Mouse (Mus musculus) gastrocnemius, adult 8-10 months (tissue): Measurements from ENCODE around the gene Kpnb1. TPM values are rescaled to one million over a fixed set of nuclear protein-coding genes. Genes with fewer than 3 reads are reported as not detected.
A peak's percentile ranks its signal among the peaks of the same experiment; 100 is the strongest.

Source experiments
- DNase-seq, 2 experiments: peaks; one replicate each; pipeline ENCODE4 v3.0.0; 2022; ENCODE audit warnings: low spot score in 2 of 2
- total RNA-seq, 4 experiments: library from RNA; stranded (reverse); gene quantifications; 2 replicates each; pipeline ENCODE4 v1.2.4; 2022

The Kpnb1 gene
- total RNA-seq, 4 experiments from 2014 or later, result 44.0 to 55.2 (median 46.2) TPM

GRCm38 (mm10) chr11:97185704-97186614, 1.7 kb downstream of the Kpnb1 start:
- no peak for DNase-seq

GRCm38 (mm10) chr11:97184875-97185274, 2.8 kb downstream of the Kpnb1 start:
- DNase-seq, result no peak

DNA sequence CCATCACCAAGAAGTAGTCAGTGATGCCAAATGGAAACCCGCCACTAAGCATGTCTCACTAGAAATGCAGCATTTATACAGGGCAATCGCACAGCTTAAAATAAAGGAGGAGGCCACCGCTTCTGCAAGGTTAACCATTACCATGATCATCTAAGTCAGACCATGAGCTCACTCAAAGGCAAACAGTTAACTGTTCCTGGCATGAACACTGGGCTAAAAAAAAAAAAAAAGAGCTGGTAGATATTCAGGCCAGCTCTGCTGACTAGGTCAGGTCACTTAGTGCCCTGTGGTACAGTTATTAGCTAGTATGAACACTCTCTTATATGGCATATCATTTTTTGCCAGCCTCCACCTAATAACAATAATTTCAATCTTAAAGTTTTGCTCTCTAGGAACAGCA, 5.2 kb downstream of the Kpnb1 start:
- no peak for DNase-seq

DNA sequence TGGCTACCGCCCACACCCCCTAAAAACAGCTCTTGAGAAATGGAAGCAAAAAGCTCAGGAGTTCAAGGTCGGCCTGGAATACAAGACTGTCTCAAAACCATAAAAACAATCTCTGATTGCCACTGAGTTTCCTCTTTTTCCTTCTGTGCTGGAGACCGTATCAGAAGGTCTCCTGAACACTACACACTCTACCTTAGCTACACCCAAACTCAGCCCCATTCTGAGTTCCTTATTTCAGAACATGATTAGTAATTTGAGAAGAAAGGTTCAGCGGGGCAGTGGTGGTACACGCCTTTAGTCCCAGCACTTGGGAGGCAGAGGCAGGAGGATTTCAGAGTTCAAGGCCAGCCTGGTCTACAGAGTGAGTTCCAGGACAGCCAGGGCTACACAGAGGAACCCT, 6.6 kb downstream of the Kpnb1 start:
- DNase-seq, result no peak

GRCm38 (mm10) chr11:97178198-97178597, 9.5 kb downstream of the Kpnb1 start:
- no peak for DNase-seq

DNA sequence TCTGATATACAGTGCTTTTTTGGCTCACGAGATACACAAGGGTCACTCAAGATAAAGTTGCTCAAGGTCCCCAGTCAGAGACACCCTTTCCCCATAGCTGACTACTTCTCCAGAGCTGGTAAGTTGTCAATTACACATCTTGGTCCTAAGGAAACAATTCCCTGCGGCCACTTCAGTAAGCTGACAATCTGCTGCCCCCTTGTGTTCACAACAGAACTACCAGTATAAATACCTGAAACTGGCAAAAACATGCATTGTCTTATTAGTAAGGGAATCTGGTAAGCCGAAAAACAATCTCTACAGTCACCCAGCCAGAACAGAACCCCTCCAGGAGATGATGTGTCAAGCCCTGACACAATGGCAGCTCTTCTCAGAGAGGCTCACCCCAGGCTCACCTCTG, 10.8 kb downstream of the Kpnb1 start:
- no peak for DNase-seq

DNA sequence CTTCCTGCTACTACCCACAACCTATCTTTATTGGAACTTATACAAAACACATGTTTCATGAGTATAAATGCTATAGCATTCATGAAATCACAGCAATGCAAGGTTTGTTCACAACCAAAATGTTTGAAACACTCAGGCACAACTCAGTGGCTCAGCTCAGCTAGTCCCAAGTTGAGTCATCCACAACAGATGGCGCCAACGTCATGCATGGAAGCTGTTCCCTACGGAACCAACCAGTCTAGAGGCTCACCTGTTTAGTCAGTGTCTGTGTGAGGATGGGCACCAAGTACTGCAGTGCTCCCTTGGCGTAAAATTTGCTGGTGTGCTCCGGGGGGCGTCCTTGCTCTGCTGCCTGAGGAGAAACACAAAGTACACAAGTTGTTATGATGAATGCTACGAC, 12.2 kb downstream of the Kpnb1 start:
- DNase-seq, result no peak

GRCm38 (mm10) chr11:97160341-97160740, 27.3 kb downstream of the Kpnb1 start:
- no peak for DNase-seq

- no peak for DNase-seq
These were observed 30.7 kb downstream of the Kpnb1 start for GRCm38 (mm10) chr11:97156999-97157398.

DNA sequence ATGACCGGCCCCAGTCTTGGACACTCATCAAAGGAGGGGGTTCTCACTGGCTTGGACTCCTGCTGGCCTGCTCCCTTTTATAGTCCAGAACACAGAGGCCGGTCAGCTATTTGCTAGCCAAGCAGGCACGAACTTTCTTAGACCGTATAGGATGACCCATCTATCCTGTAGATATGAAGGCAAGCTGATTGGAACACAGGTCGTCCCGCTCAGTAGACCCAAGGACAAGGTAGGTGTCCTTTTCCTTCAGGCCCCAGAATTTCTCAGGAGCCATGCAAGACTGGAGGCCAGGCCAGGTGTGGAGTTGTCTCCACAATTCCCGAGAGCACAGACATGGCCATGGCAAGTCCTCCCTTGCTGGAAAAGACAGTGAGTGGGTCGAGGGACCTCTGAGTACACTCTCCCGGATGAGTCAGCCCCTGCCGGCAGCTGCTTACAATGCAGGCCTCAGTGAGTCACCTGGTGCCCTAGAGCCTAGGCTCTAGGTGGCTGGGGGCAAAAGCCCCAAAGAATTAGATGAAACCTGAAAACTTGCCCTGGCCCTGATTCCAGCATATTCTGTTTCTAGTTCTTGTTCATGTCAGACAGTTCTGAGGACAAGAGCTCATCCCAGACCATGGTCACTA, 34.9 kb downstream of the Kpnb1 start:
- no peak for DNase-seq

DNA sequence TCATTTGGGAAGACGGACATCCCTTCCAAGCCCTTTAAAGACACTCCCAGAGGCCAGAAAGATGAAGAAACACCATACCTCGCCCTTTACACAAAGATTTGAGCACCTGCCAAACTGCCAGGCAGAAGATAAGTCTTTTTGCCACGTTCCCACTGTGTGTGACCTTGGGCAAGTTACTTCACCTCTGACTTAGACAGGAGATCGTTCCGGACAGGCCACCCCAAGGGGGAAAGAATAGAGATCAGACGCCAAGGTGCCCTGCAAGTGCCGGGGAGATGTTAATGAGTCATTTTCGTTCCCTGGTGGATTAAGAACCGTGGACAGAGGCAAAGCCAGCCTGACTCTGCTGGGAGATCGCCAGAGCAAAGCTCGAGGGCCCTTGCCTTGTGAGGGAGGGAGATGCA, 35.7 kb downstream of the Kpnb1 start:
- peak in 1 of 2 experiments; percentile 23 for DNase-seq

GRCm38 (mm10) chr11:97151343-97151801, 36.3 kb downstream of the Kpnb1 start, which contains the start of gene Tbkbp1:
Gene Tbkbp1, minus strand, starts transcription at chr11:97151495.
- DNase-seq, result no peak

DNA sequence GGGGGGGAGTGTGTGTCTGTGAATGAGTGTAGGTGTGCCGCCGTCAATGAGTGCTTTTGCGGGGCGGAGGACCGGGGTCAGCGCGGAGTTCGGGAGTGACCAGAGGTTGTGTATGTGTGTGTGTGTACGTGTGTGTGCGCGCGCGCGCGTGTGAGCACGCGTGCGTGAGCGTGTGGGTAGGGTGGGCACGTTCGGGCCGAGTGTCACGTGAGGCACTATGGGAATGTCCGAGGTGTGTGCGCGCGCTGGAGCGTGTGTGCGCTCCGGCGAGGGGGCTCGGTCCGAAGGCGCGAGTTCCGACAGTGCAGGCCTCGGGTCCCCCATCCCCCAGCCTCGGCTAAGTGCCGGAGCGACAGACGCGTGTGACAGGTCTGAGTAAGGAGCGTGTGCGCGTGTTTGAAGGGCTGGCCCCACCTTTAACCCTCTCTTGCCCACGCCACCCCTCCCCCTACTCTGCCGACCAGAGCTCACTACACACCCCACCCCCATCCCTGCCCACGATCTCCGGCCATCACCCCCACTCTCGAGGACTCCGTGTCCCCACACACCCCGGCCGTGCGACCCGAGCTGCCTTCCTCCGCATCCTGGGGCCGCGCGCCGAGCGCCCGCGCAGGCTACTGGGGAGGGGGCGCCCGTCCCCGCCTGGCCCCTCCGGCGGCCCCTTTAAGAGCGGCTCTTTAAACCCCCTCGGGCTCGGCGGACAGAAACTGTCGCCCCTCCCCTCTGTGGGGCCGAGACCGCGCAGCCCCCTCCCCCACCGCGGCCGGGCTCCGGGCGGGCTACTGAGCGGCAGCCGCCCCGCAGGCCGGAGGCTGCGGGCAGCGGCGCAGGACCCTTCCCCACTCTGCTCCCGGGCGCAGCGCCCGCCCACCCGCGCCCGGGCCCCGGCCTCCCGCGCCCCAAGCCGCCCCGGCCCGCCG, 37.0 kb downstream of the Kpnb1 start:
- peak in 1 of 2 experiments; percentile 28 for DNase-seq

GRCm38 (mm10) chr11:97149995-97150410, 37.7 kb downstream of the Kpnb1 start:
- peak; percentile 33 to 60 for DNase-seq

- no peak for DNase-seq
These were observed 38.7 kb downstream of the Kpnb1 start for GRCm38 (mm10) chr11:97149026-97149425.

GRCm38 (mm10) chr11:97148591-97148990, 39.1 kb downstream of the Kpnb1 start:
- no peak for DNase-seq

DNA sequence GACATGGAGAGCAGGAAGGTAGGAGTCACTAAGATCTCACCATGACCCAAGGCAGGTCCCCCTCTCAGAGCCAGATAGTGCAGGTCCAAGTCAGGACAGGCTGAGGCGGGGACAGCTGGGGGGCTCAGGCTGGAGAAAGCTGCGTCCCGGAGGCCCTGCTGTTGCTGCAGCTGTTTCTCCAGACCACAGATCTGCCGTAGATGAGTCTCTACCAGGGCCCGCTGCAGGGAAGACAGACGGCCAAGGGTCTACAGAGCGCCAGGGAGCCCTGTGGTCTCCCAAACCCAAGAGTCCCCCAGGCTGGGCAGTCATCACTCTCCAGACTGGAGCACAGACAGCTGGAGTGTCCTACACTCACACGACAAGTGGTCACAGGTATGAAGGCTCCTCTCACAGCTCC, 40.3 kb downstream of the Kpnb1 start:
- DNase-seq, result no peak

DNA sequence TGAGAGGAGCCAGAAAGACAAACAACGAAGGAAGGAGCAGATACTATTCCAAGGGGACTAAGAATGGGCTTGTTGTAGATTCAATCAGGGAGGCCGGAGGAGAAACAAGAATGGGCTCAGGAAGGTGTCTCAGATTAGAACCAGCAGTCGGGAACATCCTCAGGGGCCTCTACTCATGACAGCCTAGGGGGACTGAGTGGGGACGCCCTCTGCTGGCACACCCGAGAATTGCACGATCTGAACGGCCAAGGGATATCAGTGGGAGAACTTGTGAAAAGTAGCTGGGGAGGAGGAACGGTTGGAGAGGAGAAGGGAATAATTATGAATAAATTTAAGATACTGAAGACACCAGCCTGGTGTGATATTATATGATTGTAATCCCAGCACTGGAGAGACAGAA, 41.0 kb downstream of the Kpnb1 start:
- DNase-seq, result peak; percentile 57 to 64

DNA sequence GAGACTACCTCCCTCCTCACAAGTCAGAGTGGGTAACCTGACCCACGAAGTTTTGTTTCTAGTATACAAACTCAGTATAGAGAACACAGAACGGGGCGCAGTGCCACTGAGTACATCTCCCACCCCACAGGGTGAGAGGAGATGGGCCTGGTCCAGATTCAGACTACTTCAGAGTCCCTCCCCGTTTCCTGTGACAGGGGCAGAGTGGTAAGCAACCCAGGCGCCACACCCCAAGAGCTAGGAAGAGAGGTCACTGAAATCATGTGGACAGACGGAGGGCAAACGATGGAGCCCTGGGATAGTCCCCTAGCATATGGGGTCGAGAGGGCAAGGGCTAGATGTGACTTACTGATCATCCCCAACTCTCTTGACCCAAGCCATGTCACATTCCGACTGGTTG, 41.7 kb downstream of the Kpnb1 start:
- no peak for DNase-seq

DNA sequence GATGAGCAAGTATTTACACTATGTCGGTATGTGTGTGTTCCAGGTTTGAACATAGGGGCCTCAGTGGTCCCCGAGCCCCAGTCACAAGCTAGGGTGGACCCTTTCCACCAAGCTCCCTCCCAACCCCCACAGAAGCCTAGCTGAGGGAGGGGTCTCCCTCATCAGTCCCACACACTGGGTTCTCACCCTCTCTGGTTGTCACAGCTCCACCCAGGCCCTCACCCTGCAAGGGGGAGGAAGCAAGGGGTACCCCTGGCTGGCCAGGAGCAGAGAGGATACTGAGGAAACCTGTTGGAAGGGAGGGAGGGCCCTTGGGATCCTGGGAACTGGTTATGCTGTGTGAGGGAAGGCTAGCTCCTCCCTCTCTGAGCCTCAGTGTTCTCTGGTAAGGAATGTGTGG, 42.4 kb downstream of the Kpnb1 start:
- no peak for DNase-seq

- no peak for DNase-seq
These were observed 44.3 kb downstream of the Kpnb1 start for GRCm38 (mm10) chr11:97143196-97143900.
